Mouse (Mus musculus) myocyte (in vitro differentiated cells): ENCODE measurements around the gene Cfi.

Experiments used
- CEBPB ChIP-seq: IDR thresholded peaks from 2 replicates; pipeline ENCODE4 v1.6.1; 2011; ENCODE audit warnings: mild to moderate bottlenecking, moderate library complexity; ENCODE audit not compliant: poor library complexity, insufficient read depth, severe bottlenecking
- E2F4 ChIP-seq: IDR thresholded peaks from one replicate; pipeline ENCODE4 v1.6.1; 2011; ENCODE audit warnings: mild to moderate bottlenecking, control low read depth, moderate library complexity; ENCODE audit not compliant: insufficient read depth
- MAX ChIP-seq: IDR thresholded peaks from one replicate; pipeline ENCODE4 v1.6.1; 2011; ENCODE audit warnings: low read depth, mild to moderate bottlenecking, control low read depth
- MYOD1 ChIP-seq, 3 experiments: IDR thresholded peaks; one replicate each; pipeline ENCODE4 v1.6.1; 2011; ENCODE audit warnings: control low read depth in 2 of 3, low read depth in 2 of 3, mild to moderate bottlenecking in 2 of 3, moderate library complexity in 1 of 3; ENCODE audit not compliant: insufficient read length in 2 of 3, control insufficient read depth in 1 of 3
- MYOG ChIP-seq, 3 experiments: IDR thresholded peaks; one replicate each; pipeline ENCODE4 v1.6.1; 2011; ENCODE audit warnings: control low read depth in 2 of 3, low read depth in 2 of 3, mild to moderate bottlenecking in 2 of 3; ENCODE audit not compliant: insufficient read length in 2 of 3, control insufficient read depth in 1 of 3, insufficient read depth in 1 of 3
- POLR2A ChIP-seq: IDR thresholded peaks from one replicate; pipeline ENCODE4 v1.6.1; 2011; ENCODE audit warnings: low read depth, mild to moderate bottlenecking, control low read depth, moderate library complexity; ENCODE audit not compliant: insufficient read length
- POLR2AphosphoS2 ChIP-seq: IDR thresholded peaks from one replicate; pipeline ENCODE4 v1.6.1; 2011; ENCODE audit warnings: low read depth, control low read depth; ENCODE audit not compliant: insufficient read length
- REST ChIP-seq: IDR thresholded peaks from one replicate; pipeline ENCODE4 v1.6.1; 2011; ENCODE audit warnings: mild to moderate bottlenecking, control low read depth, moderate library complexity; ENCODE audit not compliant: insufficient read depth, insufficient read length
- SRF ChIP-seq: IDR thresholded peaks from one replicate; pipeline ENCODE4 v1.6.1; 2011; ENCODE audit warnings: low read depth; ENCODE audit not compliant: control insufficient read depth, insufficient read length
- TCF12 ChIP-seq: IDR thresholded peaks from one replicate; pipeline ENCODE4 v1.6.1; 2011; ENCODE audit warnings: mild to moderate bottlenecking, control low read depth; ENCODE audit not compliant: poor library complexity, insufficient read depth, severe bottlenecking
- TCF3 ChIP-seq: IDR thresholded peaks from one replicate; pipeline ENCODE4 v1.6.1; 2011; ENCODE audit warnings: low read depth, control low read depth; ENCODE audit not compliant: insufficient read length
- USF1 ChIP-seq: IDR thresholded peaks from one replicate; pipeline ENCODE4 v1.6.1; 2011; ENCODE audit warnings: low read depth, mild to moderate bottlenecking, control low read depth, moderate library complexity

GRCm38 (mm10) chr3:129820847-129821246 lies 14.8 kb upstream of the Cfi start:
- TF ChIP-seq SRF (no peak), E2F4 (no peak), POLR2A (no peak), POLR2AphosphoS2 (no peak), MAX (no peak), USF1 (no peak), MYOD1 (IDR thresholded peaks at IDR 0.05; ENCODE audit: control insufficient read depth in 1 of 3, insufficient read length in 2 of 3, low read depth in 2 of 3) (no peak), REST (no peak), CEBPB (no peak), TCF12 (no peak), MYOG (IDR thresholded peaks at IDR 0.05; ENCODE audit: control insufficient read depth in 1 of 3, insufficient read depth in 1 of 3, insufficient read length in 2 of 3, low read depth in 2 of 3) (no peak), TCF3 (no peak)
